Mouse (Mus musculus): ENCODE data around the gene Smo. TPM values are rescaled to one million over a fixed set of nuclear protein-coding genes. Genes with fewer than 3 reads are reported as not detected.

Gene Smo
- polyA plus RNA-seq, 1 experiment: 4.6 TPM

GRCm38 (mm10) chr6:29716624-29717365, 18.5 kb upstream of the Smo start:
- TF ChIP-seq CTCF (IDR thresholded peaks at IDR 0.05; ENCODE audit: control insufficient read depth, insufficient read depth, low read length) (no peak), POLR2A (IDR thresholded peaks at IDR 0.05; ENCODE audit: borderline replicate concordance, control insufficient read depth, low read depth, low read length) (no peak)
- Histone ChIP-seq H3K4me3 (replicated peaks; ENCODE audit: control insufficient read depth, low read depth, low read length) (no peak overlapping the region), H3K4me1 (ENCODE audit: control insufficient read depth, insufficient read depth, low read length) (no peaks in the 10 kb centered on the region; the same call in 1 of the 2 replicates), H3K27ac (ENCODE audit: control insufficient read depth, insufficient read depth, low read depth, low read length, poor library complexity) (no peak overlapping the region)
- WGBS: 79% methylated on average over 10 of the region's 10 CpGs

- 92% methylated on average over 10 of the region's 10 CpGs for WGBS
- no peak overlapping the region for H3K27ac ChIP-seq (ENCODE audit: control insufficient read depth, insufficient read depth, low read depth, low read length, poor library complexity)
- no peak for TF ChIP-seq POLR2A (IDR thresholded peaks at IDR 0.05; ENCODE audit: borderline replicate concordance, control insufficient read depth, low read depth, low read length)
- TF ChIP-seq CTCF (IDR thresholded peaks at IDR 0.05; ENCODE audit: control insufficient read depth, insufficient read depth, low read length): no peak
- H3K4me3 ChIP-seq (replicated peaks; ENCODE audit: control insufficient read depth, low read depth, low read length): no peak overlapping the region
- H3K4me1 ChIP-seq (ENCODE audit: control insufficient read depth, insufficient read depth, low read length): no peaks in the 10 kb centered on the region
These were observed 17.8 kb upstream of the Smo start for GRCm38 (mm10) chr6:29717541-29717940.

- 93% methylated on average over 14 of the region's 14 CpGs for WGBS
- Histone ChIP-seq H3K27ac (ENCODE audit: control insufficient read depth, insufficient read depth, low read depth, low read length, poor library complexity) (no peak overlapping the region), H3K4me3 (replicated peaks; ENCODE audit: control insufficient read depth, low read depth, low read length) (no peak overlapping the region), H3K4me1 (ENCODE audit: control insufficient read depth, insufficient read depth, low read length) (no peaks in the 10 kb centered on the region)
- TF ChIP-seq CTCF (IDR thresholded peaks at IDR 0.05; ENCODE audit: control insufficient read depth, insufficient read depth, low read length): no peak
- no peak for TF ChIP-seq POLR2A (IDR thresholded peaks at IDR 0.05; ENCODE audit: borderline replicate concordance, control insufficient read depth, low read depth, low read length)
These were observed 17.3 kb upstream of the Smo start for GRCm38 (mm10) chr6:29717952-29718521.

GRCm38 (mm10) chr6:29718894-29719329, 16.4 kb upstream of the Smo start:
- H3K27ac ChIP-seq (ENCODE audit: control insufficient read depth, insufficient read depth, low read depth, low read length, poor library complexity): no peak overlapping the region
- H3K4me1 ChIP-seq (ENCODE audit: control insufficient read depth, insufficient read depth, low read length): no peaks in the 10 kb centered on the region
- no peak for TF ChIP-seq CTCF (IDR thresholded peaks at IDR 0.05; ENCODE audit: control insufficient read depth, insufficient read depth, low read length)
- TF ChIP-seq POLR2A (IDR thresholded peaks at IDR 0.05; ENCODE audit: borderline replicate concordance, control insufficient read depth, low read depth, low read length): no peak
- 14% methylated on average over 15 of the region's 15 CpGs for WGBS
- H3K4me3 ChIP-seq (replicated peaks; ENCODE audit: control insufficient read depth, low read depth, low read length): no peak overlapping the region

- no peak overlapping the region for H3K27ac ChIP-seq (ENCODE audit: control insufficient read depth, insufficient read depth, low read depth, low read length, poor library complexity)
- H3K4me3 ChIP-seq (replicated peaks; ENCODE audit: control insufficient read depth, low read depth, low read length): no peak overlapping the region
- H3K4me1 ChIP-seq (ENCODE audit: control insufficient read depth, insufficient read depth, low read length): no peaks in the 10 kb centered on the region
- WGBS: 59% methylated on average over 2 of the region's 2 CpGs
- TF ChIP-seq CTCF (IDR thresholded peaks at IDR 0.05; ENCODE audit: control insufficient read depth, insufficient read depth, low read length) (no peak), POLR2A (IDR thresholded peaks at IDR 0.05; ENCODE audit: borderline replicate concordance, control insufficient read depth, low read depth, low read length) (no peak)
These were observed 13.4 kb upstream of the Smo start for GRCm38 (mm10) chr6:29721890-29722289.

- 77% methylated on average over 1 of the region's 1 CpGs for WGBS
- H3K4me1 ChIP-seq (ENCODE audit: control insufficient read depth, insufficient read depth, low read length): no peaks in the 10 kb centered on the region
- no peak for TF ChIP-seq CTCF (IDR thresholded peaks at IDR 0.05; ENCODE audit: control insufficient read depth, insufficient read depth, low read length)
- no peak for TF ChIP-seq POLR2A (IDR thresholded peaks at IDR 0.05; ENCODE audit: borderline replicate concordance, control insufficient read depth, low read depth, low read length)
- no peak overlapping the region for H3K27ac ChIP-seq (ENCODE audit: control insufficient read depth, insufficient read depth, low read depth, low read length, poor library complexity)
- H3K4me3 ChIP-seq (replicated peaks; ENCODE audit: control insufficient read depth, low read depth, low read length): no peak overlapping the region
These were observed 8.6 kb upstream of the Smo start for GRCm38 (mm10) chr6:29726576-29727200.

GRCm38 (mm10) chr6:29728035-29728434, 7.3 kb upstream of the Smo start:
- Histone ChIP-seq H3K4me1 (ENCODE audit: control insufficient read depth, insufficient read depth, low read length) (no peaks in the 10 kb centered on the region), H3K4me3 (replicated peaks; ENCODE audit: control insufficient read depth, low read depth, low read length) (no peak overlapping the region), H3K27ac (ENCODE audit: control insufficient read depth, insufficient read depth, low read depth, low read length, poor library complexity) (no peak overlapping the region)
- WGBS: 62% methylated on average over 3 of the region's 3 CpGs
- TF ChIP-seq CTCF (IDR thresholded peaks at IDR 0.05; ENCODE audit: control insufficient read depth, insufficient read depth, low read length) (no peak), POLR2A (IDR thresholded peaks at IDR 0.05; ENCODE audit: borderline replicate concordance, control insufficient read depth, low read depth, low read length) (no peak)

GRCm38 (mm10) chr6:29729491-29729890, 5.8 kb upstream of the Smo start:
- no peak for TF ChIP-seq CTCF (IDR thresholded peaks at IDR 0.05; ENCODE audit: control insufficient read depth, insufficient read depth, low read length)
- TF ChIP-seq POLR2A (IDR thresholded peaks at IDR 0.05; ENCODE audit: borderline replicate concordance, control insufficient read depth, low read depth, low read length): no peak
- WGBS: 45% methylated on average over 1 of the region's 1 CpGs
- Histone ChIP-seq H3K4me1 (ENCODE audit: control insufficient read depth, insufficient read depth, low read length) (no peaks in the 10 kb centered on the region), H3K27ac (ENCODE audit: control insufficient read depth, insufficient read depth, low read depth, low read length, poor library complexity) (no peak overlapping the region), H3K4me3 (replicated peaks; ENCODE audit: control insufficient read depth, low read depth, low read length) (no peak overlapping the region)

Data from bone marrow, adult 2 months (tissue).